Mouse (Mus musculus): ENCODE measurements around the gene Invs.

- TF ChIP-seq POLR2A (IDR thresholded peaks at IDR 0.05; ENCODE audit: insufficient read length, low read depth) = no peak
- no peak for TF ChIP-seq E2F4 (IDR thresholded peaks at IDR 0.05; ENCODE audit: insufficient read depth)
- no peak for TF ChIP-seq MAX (IDR thresholded peaks at IDR 0.05; ENCODE audit: low read depth)
- no peak for TF ChIP-seq POLR2AphosphoS2 (IDR thresholded peaks at IDR 0.05; ENCODE audit: insufficient read length, low read depth)
- no peak for TF ChIP-seq TCF12 (IDR thresholded peaks at IDR 0.05; ENCODE audit: insufficient read depth, poor library complexity, severe bottlenecking)
- no peak for TF ChIP-seq USF1 (IDR thresholded peaks at IDR 0.05; ENCODE audit: low read depth)
- no peak for TF ChIP-seq MYOG (IDR thresholded peaks at IDR 0.05; ENCODE audit: control insufficient read depth in 1 of 3, insufficient read depth in 1 of 3, insufficient read length in 2 of 3, low read depth in 2 of 3)
- no peak for TF ChIP-seq CEBPB (IDR thresholded peaks at IDR 0.05; ENCODE audit: insufficient read depth, poor library complexity, severe bottlenecking)
- TF ChIP-seq TCF3 (IDR thresholded peaks at IDR 0.05; ENCODE audit: insufficient read length, low read depth) = no peak
Observed at GRCm38 (mm10) chr4:48281121-48281520, 1.6 kb downstream of the Invs start.
